Mouse (Mus musculus): Measurements from ENCODE around the gene Golga2. TPM values are rescaled to one million over a fixed set of nuclear protein-coding genes. Genes with fewer than 3 reads are reported as not detected.
A peak's percentile ranks its signal among the peaks of the same experiment; 100 is the strongest.

Golga2 gene
- polyA plus RNA-seq, 1 experiment from 2014 or later: 27.2 TPM

- Histone ChIP-seq H3K4me1 (ENCODE audit: control insufficient read depth, insufficient read depth, low read length) (peaks cover 44% of the 10 kb centered on the region), H3K27me3 (replicated peaks; ENCODE audit: control insufficient read depth, insufficient read depth, low read length) (no peaks in the 10 kb centered on the region), H3K27ac (replicated peaks; ENCODE audit: low read depth, low read length) (peak overlapping the region; percentile 100), H3K36me3 (ENCODE audit: control insufficient read depth, insufficient read depth, low read length) (peaks cover 21% of the 10 kb centered on the region), H3K4me3 (ENCODE audit: low read depth, low read length) (peak overlapping the region; percentile 49), H3K4me2 (ENCODE audit: low read depth, low read length) (peak overlapping the region; percentile 85), H3K9me3 (ENCODE audit: control insufficient read depth, low read length) (no peaks in the 10 kb centered on the region), H3K9ac (ENCODE audit: low read depth, low read length) (peak overlapping the region; percentile 78)
- 37% methylated on average over 14 of the region's 14 CpGs for WGBS
- DNase-seq (ENCODE audit: low spot score) (no peak), ATAC-seq (ENCODE audit: low read depth) (no peak; the same call in 1 of the 2 replicates)
Measured at GRCm38 (mm10) chr2:32318709-32319585, 31.8 kb downstream of the Golga2 start.

GRCm38 (mm10) chr2:32319586-32320580, 32.7 kb downstream of the Golga2 start:
- H3K9me3 ChIP-seq (ENCODE audit: control insufficient read depth, low read length): no peaks in the 10 kb centered on the region
- H3K9ac ChIP-seq (ENCODE audit: low read depth, low read length): peak overlapping the region; percentile 78; the same call in 1 of the 2 replicates
- H3K36me3 ChIP-seq (ENCODE audit: control insufficient read depth, insufficient read depth, low read length): peaks cover 27% of the 10 kb centered on the region
- DNase-seq (ENCODE audit: low spot score): peak; percentile 91
- WGBS: 17% methylated on average over 8 of the region's 9 CpGs
- peak overlapping the region; percentile 49 for H3K4me3 ChIP-seq (ENCODE audit: low read depth, low read length)
- H3K27me3 ChIP-seq (replicated peaks; ENCODE audit: control insufficient read depth, insufficient read depth, low read length): no peaks in the 10 kb centered on the region
- H3K4me1 ChIP-seq (ENCODE audit: control insufficient read depth, insufficient read depth, low read length): peaks cover 42% of the 10 kb centered on the region
- ATAC-seq (ENCODE audit: low read depth): peak; percentile 41
- peak overlapping the region; percentile 85 for H3K4me2 ChIP-seq (ENCODE audit: low read depth, low read length)
- H3K27ac ChIP-seq (replicated peaks; ENCODE audit: low read depth, low read length): peak overlapping the region; percentile 100

- DNase-seq (ENCODE audit: low spot score): no peak
- H3K4me2 ChIP-seq (ENCODE audit: low read depth, low read length): peak overlapping the region; percentile 85; the same call in 1 of the 2 replicates
Measured at GRCm38 (mm10) chr2:32320721-32321120, 33.5 kb downstream of the Golga2 start.

DNA sequence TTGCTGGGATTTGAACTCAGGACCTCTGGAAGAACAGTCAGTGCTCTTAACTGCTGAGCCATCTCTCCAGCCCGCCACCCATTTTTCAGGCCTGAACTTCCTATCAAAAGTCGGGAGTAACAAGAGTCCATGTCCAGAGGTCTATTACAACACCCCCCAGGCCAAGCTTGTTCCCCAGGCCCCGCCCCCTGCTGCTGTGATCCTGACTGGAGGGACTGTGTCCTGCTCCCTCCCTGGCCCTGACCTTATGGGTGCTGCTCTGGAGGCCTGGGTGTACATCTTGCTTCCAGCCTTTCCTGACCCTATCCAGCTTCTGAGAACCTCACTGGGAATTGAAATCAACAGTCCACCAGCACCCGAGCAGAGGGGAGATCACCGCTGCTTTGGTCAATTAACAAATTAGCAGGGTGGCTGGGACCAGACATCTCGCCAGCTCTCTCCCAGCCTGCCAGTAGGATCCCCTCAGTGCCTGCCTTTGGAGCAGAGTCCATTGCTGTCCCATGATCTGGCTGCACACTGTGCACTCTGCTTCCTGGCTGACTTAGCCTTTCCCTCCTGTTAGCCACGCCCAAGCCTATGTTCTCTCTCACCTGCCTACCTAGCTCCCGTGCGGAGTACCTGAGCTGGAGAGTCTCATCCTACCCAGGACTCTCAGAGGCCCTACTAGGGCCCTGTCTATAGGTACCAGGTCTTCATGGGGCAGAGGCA, 34.6 kb downstream of the Golga2 start:
- WGBS: 69% methylated on average over 9 of the region's 9 CpGs
- Histone ChIP-seq H3K27ac (replicated peaks; ENCODE audit: low read depth, low read length) (0 out of 2 replicates have a peak overlapping the region, but pooled peaks have one; percentile 22), H3K36me3 (ENCODE audit: control insufficient read depth, insufficient read depth, low read length) (peaks cover 27% of the 10 kb centered on the region), H3K27me3 (replicated peaks; ENCODE audit: control insufficient read depth, insufficient read depth, low read length) (no peaks in the 10 kb centered on the region), H3K9me3 (ENCODE audit: control insufficient read depth, low read length) (no peaks in the 10 kb centered on the region), H3K4me3 (ENCODE audit: low read depth, low read length) (no peak overlapping the region), H3K4me2 (ENCODE audit: low read depth, low read length) (no peak overlapping the region), H3K9ac (ENCODE audit: low read depth, low read length) (no peak overlapping the region), H3K4me1 (ENCODE audit: control insufficient read depth, insufficient read depth, low read length) (peaks cover 29% of the 10 kb centered on the region)
- DNase-seq (ENCODE audit: low spot score): no peak
- no peak for ATAC-seq (ENCODE audit: low read depth)

More at GRCm38 (mm10) chr2:32320721-32321120, 33.5 kb downstream of the Golga2 start:
- Histone ChIP-seq H3K4me1 (ENCODE audit: control insufficient read depth, insufficient read depth, low read length) (peaks cover 34% of the 10 kb centered on the region), H3K4me3 (ENCODE audit: low read depth, low read length) (no peak overlapping the region), H3K9me3 (ENCODE audit: control insufficient read depth, low read length) (no peaks in the 10 kb centered on the region), H3K36me3 (ENCODE audit: control insufficient read depth, insufficient read depth, low read length) (peaks cover 27% of the 10 kb centered on the region), H3K27me3 (replicated peaks; ENCODE audit: control insufficient read depth, insufficient read depth, low read length) (no peaks in the 10 kb centered on the region), H3K27ac (replicated peaks; ENCODE audit: low read depth, low read length) (peak overlapping the region; percentile 100), H3K9ac (ENCODE audit: low read depth, low read length) (no peak overlapping the region)
- WGBS: 48% methylated on average over 11 of the region's 11 CpGs
- ATAC-seq (ENCODE audit: low read depth): no peak

DNA sequence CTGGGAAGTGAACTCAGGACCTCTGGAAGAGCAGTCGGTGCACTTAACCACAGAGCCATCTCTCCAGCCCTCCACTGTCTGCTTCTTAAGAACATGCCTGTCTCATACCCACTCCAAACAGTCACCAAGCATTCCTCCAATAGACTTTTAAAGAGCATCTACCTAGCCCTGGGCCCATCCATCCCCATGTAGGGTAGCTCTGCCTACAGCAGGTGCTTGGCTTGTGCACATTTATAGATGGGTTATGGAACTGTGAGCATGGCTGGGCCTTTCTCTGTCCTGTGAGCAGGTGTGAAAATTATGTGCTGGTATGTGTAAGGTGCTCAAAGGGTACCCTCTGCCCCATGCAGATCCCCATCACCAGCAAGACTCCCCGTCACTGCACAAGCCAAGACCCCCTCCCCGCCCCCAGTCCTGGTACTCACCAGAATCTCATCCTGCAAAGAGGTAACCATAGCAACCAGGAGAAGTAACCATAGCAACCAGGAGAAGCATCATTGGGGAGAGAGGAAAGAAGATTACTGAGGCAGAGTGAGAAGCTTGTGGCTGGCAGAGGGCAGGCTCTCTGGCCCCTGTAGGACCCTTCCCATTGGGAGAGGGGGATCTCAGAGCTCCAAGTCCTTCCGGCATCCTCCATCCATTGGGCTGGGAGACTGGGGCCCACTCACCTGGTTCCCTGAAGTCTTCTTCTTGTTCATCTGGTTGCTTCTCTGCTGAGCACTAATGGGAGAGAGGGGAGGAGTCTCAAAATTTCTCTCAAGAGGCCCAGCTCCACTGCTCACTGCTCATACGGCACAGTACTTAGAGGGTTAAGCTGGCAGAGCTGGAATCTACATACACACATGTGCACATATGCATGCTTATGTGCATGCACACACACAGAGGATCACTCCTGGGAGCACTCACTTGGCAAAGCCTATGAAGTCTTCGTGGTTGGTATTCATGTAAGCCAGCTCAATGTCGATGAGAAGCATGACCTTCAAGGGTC, 35.9 kb downstream of the Golga2 start:
- WGBS: 74% methylated on average over 7 of the region's 7 CpGs
- peaks cover 30% of the 10 kb centered on the region for H3K4me1 ChIP-seq (ENCODE audit: control insufficient read depth, insufficient read depth, low read length)
- no peak overlapping the region; the same call in 1 of the 2 replicates for H3K27ac ChIP-seq (replicated peaks; ENCODE audit: low read depth, low read length)
- no peak overlapping the region for H3K4me3 ChIP-seq (ENCODE audit: low read depth, low read length)
- DNase-seq (ENCODE audit: low spot score) (no peak), ATAC-seq (ENCODE audit: low read depth) (no peak)
- H3K4me2 ChIP-seq (ENCODE audit: low read depth, low read length): no peak overlapping the region
- H3K9ac ChIP-seq (ENCODE audit: low read depth, low read length): no peak overlapping the region
- peaks cover 27% of the 10 kb centered on the region for H3K36me3 ChIP-seq (ENCODE audit: control insufficient read depth, insufficient read depth, low read length)
- H3K9me3 ChIP-seq (ENCODE audit: control insufficient read depth, low read length): no peaks in the 10 kb centered on the region
- no peaks in the 10 kb centered on the region for H3K27me3 ChIP-seq (replicated peaks; ENCODE audit: control insufficient read depth, insufficient read depth, low read length)

GRCm38 (mm10) chr2:32324322-32324721, 37.1 kb downstream of the Golga2 start:
- H3K4me3 ChIP-seq (ENCODE audit: low read depth, low read length): no peak overlapping the region
- no peak for DNase-seq (ENCODE audit: low spot score)
- H3K9me3 ChIP-seq (ENCODE audit: control insufficient read depth, low read length): no peaks in the 10 kb centered on the region
- WGBS: 64% methylated on average over 4 of the region's 4 CpGs
- H3K27ac ChIP-seq (replicated peaks; ENCODE audit: low read depth, low read length): no peak overlapping the region
- no peaks in the 10 kb centered on the region for H3K27me3 ChIP-seq (replicated peaks; ENCODE audit: control insufficient read depth, insufficient read depth, low read length)
- no peak for ATAC-seq (ENCODE audit: low read depth)
- H3K9ac ChIP-seq (ENCODE audit: low read depth, low read length): no peak overlapping the region
- H3K36me3 ChIP-seq (ENCODE audit: control insufficient read depth, insufficient read depth, low read length): peaks cover 27% of the 10 kb centered on the region
- no peak overlapping the region for H3K4me2 ChIP-seq (ENCODE audit: low read depth, low read length)
- peaks cover 32% of the 10 kb centered on the region for H3K4me1 ChIP-seq (ENCODE audit: control insufficient read depth, insufficient read depth, low read length)

DNA sequence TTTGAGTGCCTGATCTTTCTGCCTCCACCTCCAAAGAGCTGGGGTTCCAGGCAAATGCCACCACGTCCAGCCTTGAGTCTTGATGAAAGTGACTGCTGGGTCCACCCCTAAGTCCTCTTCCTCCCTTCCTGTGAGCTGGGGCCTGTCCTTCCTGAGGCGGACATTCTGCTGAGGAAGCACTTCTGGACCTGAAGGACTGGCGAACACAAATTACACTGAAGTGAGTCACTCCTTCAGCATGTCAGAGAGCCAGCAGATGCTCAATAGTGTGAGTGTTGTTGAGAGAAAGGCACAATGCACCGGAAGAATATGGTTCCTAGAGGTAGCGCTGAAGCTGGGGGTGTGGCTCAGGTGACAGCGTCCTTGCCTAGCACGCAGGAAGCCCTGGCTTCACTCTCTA, 38.2 kb downstream of the Golga2 start:
- peaks cover 23% of the 10 kb centered on the region for H3K36me3 ChIP-seq (ENCODE audit: control insufficient read depth, insufficient read depth, low read length)
- H3K9ac ChIP-seq (ENCODE audit: low read depth, low read length): no peak overlapping the region
- no peaks in the 10 kb centered on the region for H3K9me3 ChIP-seq (ENCODE audit: control insufficient read depth, low read length)
- no peak for DNase-seq (ENCODE audit: low spot score)
- 55% methylated on average over 7 of the region's 7 CpGs for WGBS
- no peaks in the 10 kb centered on the region for H3K27me3 ChIP-seq (replicated peaks; ENCODE audit: control insufficient read depth, insufficient read depth, low read length)
- H3K27ac ChIP-seq (replicated peaks; ENCODE audit: low read depth, low read length): no peak overlapping the region
- no peak overlapping the region for H3K4me2 ChIP-seq (ENCODE audit: low read depth, low read length)
- no peak for ATAC-seq (ENCODE audit: low read depth)
- peaks cover 34% of the 10 kb centered on the region for H3K4me1 ChIP-seq (ENCODE audit: control insufficient read depth, insufficient read depth, low read length)
- H3K4me3 ChIP-seq (ENCODE audit: low read depth, low read length): no peak overlapping the region

All from embryonic facial prominence, embryonic 14.5 days (tissue).